Mouse (Mus musculus) liver, adult 2 months (tissue): ENCODE data around the gene Cog5. TPM values are rescaled to one million over a fixed set of nuclear protein-coding genes. Genes with fewer than 3 reads are reported as not detected.

ENCODE experiments used
- DNase-seq: peaks from one replicate; pipeline ENCODE4 v3.0.0-alpha.2; 2011; ENCODE audit warnings: low read depth, low spot score; ENCODE audit errors: extremely low read depth
- H3K27ac ChIP-seq: fragments of 200-500 bp; replicated peaks from 2 replicates; pipeline ENCODE4 v1.5.1; 2012; ENCODE audit warnings: low read depth, mild to moderate bottlenecking, control low read depth, inconsistent platforms, low read length; ENCODE audit not compliant: insufficient read depth
- H3K27me3 ChIP-seq: fragments of 200-500 bp; 2 replicates; pipeline ENCODE4 v1.6.1; 2012; ENCODE audit warnings: mild to moderate bottlenecking, moderate library complexity, low read length, inconsistent platforms; ENCODE audit not compliant: control insufficient read depth, insufficient read depth
- H3K36me3 ChIP-seq: fragments of 200-500 bp; 2 replicates; pipeline ENCODE4 v1.6.1; 2012; ENCODE audit warnings: low read length, inconsistent platforms; ENCODE audit not compliant: control insufficient read depth, insufficient read depth
- H3K4me1 ChIP-seq: fragments of 200-500 bp; 2 replicates; pipeline ENCODE4 v1.6.1; 2011; ENCODE audit warnings: low read length; ENCODE audit not compliant: control insufficient read depth, insufficient read depth
- H3K4me3 ChIP-seq: fragments of 200-500 bp; 2 replicates; pipeline ENCODE4 v1.5.1; 2011; ENCODE audit warnings: low read depth, mild to moderate bottlenecking, control low read depth, low read length, moderate library complexity; ENCODE audit not compliant: insufficient read depth
- H3K79me2 ChIP-seq: fragments of 200-500 bp; 2 replicates; pipeline ENCODE4 v1.6.1; 2012; ENCODE audit warnings: inconsistent platforms, mild to moderate bottlenecking, low read length, moderate library complexity; ENCODE audit not compliant: control insufficient read depth, insufficient read depth
- H3K9ac ChIP-seq: fragments of 200-500 bp; 2 replicates; pipeline ENCODE4 v1.6.1; 2012; ENCODE audit warnings: low read depth, mild to moderate bottlenecking, control low read depth, inconsistent platforms, low read length
- CTCF ChIP-seq: fragments of 200-500 bp; IDR thresholded peaks from 2 replicates; pipeline ENCODE4 v1.5.1; 2011; ENCODE audit warnings: low read depth, low read length, control low read depth
- POLR2A ChIP-seq: fragments of 200-500 bp; IDR thresholded peaks from 2 replicates; pipeline ENCODE4 v1.6.1; 2011; ENCODE audit warnings: low read length, control low read depth; ENCODE audit not compliant: insufficient read depth; ENCODE audit errors: extremely low read depth
- WGBS: fragments of 180-500 bp; shearing (Covaris S2); methylation state at CpG from one replicate; pipeline ENCODE4 v1.1.7; 2018; 5-methylcytosine and 5-hydroxymethylcytosine counted together
- polyA plus RNA-seq: library from polyadenylated mRNA; depleted of rRNA; stranded (reverse); fragments of >200 nt; gene quantifications from 2 replicates; pipeline ENCODE4 v1.2.3, GENCODE M21; 2012; rRNA removed
- total RNA-seq: library from RNA; depleted of rRNA; stranded (reverse); fragments of >200 nt; gene quantifications from 2 replicates; pipeline ENCODE4 v1.2.3, GENCODE M21; 2014; rRNA removed

Cog5 gene
- total and polyA plus RNA-seq, 2 experiments = 7.6 to 33.5 TPM

- no peaks in the 10 kb centered on the region for H3K4me1 ChIP-seq
- no peaks in the 10 kb centered on the region for H3K79me2 ChIP-seq
- TF ChIP-seq CTCF (no peak), POLR2A (no peak)
- H3K36me3 ChIP-seq = no peaks in the 10 kb centered on the region
- no peaks in the 10 kb centered on the region for H3K27me3 ChIP-seq
- DNase-seq = no peak
- no peak overlapping the region for H3K9ac ChIP-seq
- H3K4me3 ChIP-seq = no peak overlapping the region
- H3K27ac ChIP-seq = no peak overlapping the region
- 81% methylated on average over 12 of the region's 12 CpGs for WGBS
These were observed 330.0 kb downstream of the Cog5 start for GRCm38 (mm10) chr12:31984664-31985063.

- Histone ChIP-seq H3K9ac (no peak overlapping the region), H3K27ac (no peak overlapping the region), H3K4me1 (no peaks in the 10 kb centered on the region), H3K36me3 (no peaks in the 10 kb centered on the region), H3K4me3 (no peak overlapping the region), H3K79me2 (no peaks in the 10 kb centered on the region), H3K27me3 (no peaks in the 10 kb centered on the region)
- WGBS = 92% methylated on average over 6 of the region's 6 CpGs
- no peak for DNase-seq
- no peak for TF ChIP-seq CTCF
- no peak for TF ChIP-seq POLR2A
These were observed 331.1 kb downstream of the Cog5 start for GRCm38 (mm10) chr12:31985738-31986137.

- Histone ChIP-seq H3K36me3 (no peaks in the 10 kb centered on the region), H3K9ac (no peak overlapping the region), H3K4me3 (no peak overlapping the region), H3K4me1 (no peaks in the 10 kb centered on the region), H3K27ac (no peak overlapping the region), H3K27me3 (no peaks in the 10 kb centered on the region), H3K79me2 (no peaks in the 10 kb centered on the region)
- DNase-seq = no peak
- no peak for TF ChIP-seq POLR2A
- no peak for TF ChIP-seq CTCF
- WGBS = 86% methylated on average over 2 of the region's 2 CpGs
These were observed 331.8 kb downstream of the Cog5 start for GRCm38 (mm10) chr12:31986463-31986862.

Other genes with a start within 250 kb of the Cog5 start
- gene Cbll1, start 155.3 kb upstream of the Cog5 start, total RNA-seq = 2.2 and 3.0 TPM in 2 replicates
- 2.8 and 3.4 TPM in 2 replicates for gene Cbll1, start 155.3 kb upstream of the Cog5 start, polyA plus RNA-seq
- gene Slc26a4, start 94.9 kb upstream of the Cog5 start, total RNA-seq = 0.20 and 0.92 TPM in 2 replicates
- 0.42 and 1.4 TPM in 2 replicates for gene Slc26a4, start 94.9 kb upstream of the Cog5 start, polyA plus RNA-seq
- 7.9 and 8.3 TPM in 2 replicates for gene Bcap29, start 20.2 kb upstream of the Cog5 start, total RNA-seq
- 1.1 and 1.5 TPM in 2 replicates for gene Bcap29, start 20.2 kb upstream of the Cog5 start, polyA plus RNA-seq
- gene Dus4l, start within 50 bp of the Cog5 start, total RNA-seq = 3.1 and 3.2 TPM in 2 replicates
- 2.0 TPM in 2 replicates for gene Dus4l, start within 50 bp of the Cog5 start, polyA plus RNA-seq
- 0.13 TPM in 1 of 2 replicates, not detected in the other for gene Gpr22, start 59.1 kb downstream of the Cog5 start, total RNA-seq
- gene Gpr22, start 59.1 kb downstream of the Cog5 start, polyA plus RNA-seq = not detected in 2 replicates